Mouse (Mus musculus): ENCODE measurements around the gene Myh9. TPM values are rescaled to one million over a fixed set of nuclear protein-coding genes. Genes with fewer than 3 reads are reported as not detected.

Gene Myh9
- polyA plus RNA-seq, 1 experiment from 2014 or later, result 14.2 TPM

DNA sequence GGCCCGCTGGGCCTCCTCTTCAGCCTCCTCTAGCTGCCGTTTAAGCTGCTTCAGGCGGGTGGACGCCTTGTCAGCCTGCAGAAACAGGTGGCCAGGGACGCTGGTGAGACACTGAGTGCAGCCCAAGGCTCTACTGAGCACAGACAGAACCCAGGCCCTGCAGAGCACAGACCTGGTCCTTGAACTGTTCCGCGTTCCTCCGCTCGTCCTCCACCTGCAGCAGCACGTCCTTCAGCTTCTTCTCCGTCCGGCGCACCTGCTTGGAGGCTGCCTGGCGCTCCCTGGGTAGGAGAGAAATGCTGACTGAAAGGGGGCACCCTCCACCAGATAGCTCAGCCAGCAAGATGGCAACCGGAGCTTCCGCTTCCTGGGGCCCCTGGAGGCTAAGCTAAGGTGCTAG is 78.9 kb downstream of the Myh9 start:
- no peaks in the 10 kb centered on the region for H3K9me3 ChIP-seq
- H3K27ac ChIP-seq, result no peak overlapping the region
- H3K36me3 ChIP-seq (replicated peaks), result peaks cover 18% of the 10 kb centered on the region
- ATAC-seq (replicated peaks), result no peak
- WGBS, result 92% methylated on average over 16 of the region's 16 CpGs
- H3K4me1 ChIP-seq, result no peaks in the 10 kb centered on the region
- H3K4me2 ChIP-seq, result no peak overlapping the region
- no peak overlapping the region for H3K9ac ChIP-seq
- no peaks in the 10 kb centered on the region for H3K27me3 ChIP-seq (replicated peaks)
- H3K4me3 ChIP-seq, result no peak overlapping the region

DNA sequence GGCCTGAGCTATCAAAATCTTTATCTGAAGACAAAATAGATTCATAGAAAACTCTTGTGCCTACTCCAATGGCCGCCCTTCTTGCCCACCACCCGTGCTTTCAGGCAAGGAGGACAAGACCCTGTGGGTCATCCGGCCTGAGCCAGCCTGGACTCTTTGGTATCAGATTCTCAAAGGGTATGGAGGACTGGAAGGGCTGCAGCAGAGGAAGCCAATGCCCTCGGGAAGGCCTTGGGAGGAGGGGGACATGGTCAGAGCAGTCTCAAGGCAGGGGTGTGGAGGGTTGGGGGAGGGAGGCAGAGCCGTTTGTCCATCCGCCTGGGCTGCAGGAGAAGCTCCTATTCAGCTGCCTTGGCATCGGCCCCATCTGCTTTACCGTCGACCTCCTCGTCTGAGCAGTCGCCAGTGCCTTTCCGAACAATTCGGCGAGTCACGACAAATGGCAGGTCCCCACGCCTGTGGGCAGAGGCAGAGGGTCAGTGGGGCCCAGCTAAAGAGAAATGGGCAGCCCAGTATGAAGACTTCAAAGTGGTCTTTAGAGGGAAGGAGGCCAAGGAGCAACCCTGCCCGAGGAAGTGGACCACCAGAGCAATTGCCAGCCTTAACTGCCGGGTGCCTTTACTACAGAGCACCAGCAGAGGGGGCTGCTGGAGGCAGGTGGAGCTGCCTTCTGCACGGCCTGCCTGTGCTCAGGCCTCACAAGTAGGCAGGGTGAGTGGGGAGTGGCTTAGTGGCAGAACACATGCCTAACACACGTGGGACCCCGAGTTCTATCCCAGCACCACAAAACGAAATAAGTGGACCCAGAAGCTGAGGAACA is 80.2 kb downstream of the Myh9 start:
- Histone ChIP-seq H3K4me1 (no peaks in the 10 kb centered on the region), H3K36me3 (replicated peaks) (peaks cover 13% of the 10 kb centered on the region; the same call in 1 of the 2 replicates), H3K27me3 (replicated peaks) (no peaks in the 10 kb centered on the region), H3K4me2 (no peak overlapping the region), H3K9me3 (no peaks in the 10 kb centered on the region), H3K27ac (no peak overlapping the region), H3K4me3 (no peak overlapping the region), H3K9ac (no peak overlapping the region)
- ATAC-seq (replicated peaks), result no peak
- WGBS, result 81% methylated on average over 22 of the region's 22 CpGs

DNA sequence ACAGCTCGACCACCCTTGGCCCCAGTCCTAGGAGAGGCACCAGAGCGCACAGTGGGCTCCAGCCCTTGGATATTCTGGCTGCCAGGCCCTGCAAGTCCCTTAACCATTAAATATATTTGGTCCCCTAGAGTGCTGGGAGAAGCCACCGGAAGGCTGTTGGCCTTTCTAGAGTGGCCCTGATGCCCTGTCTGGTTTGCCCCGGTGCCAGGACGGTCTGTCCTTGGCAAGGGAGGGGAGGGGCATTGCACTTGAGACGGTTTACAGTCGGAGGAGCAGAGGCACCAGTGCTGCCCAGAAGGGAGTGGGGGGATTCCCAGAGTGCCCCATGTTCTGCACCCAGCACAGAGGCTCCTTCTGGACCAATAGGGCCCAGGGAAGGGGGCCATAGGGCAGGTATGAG is 80.9 kb downstream of the Myh9 start:
- Histone ChIP-seq H3K36me3 (replicated peaks) (peaks cover 13% of the 10 kb centered on the region; the same call in 1 of the 2 replicates), H3K4me3 (no peak overlapping the region), H3K4me1 (no peaks in the 10 kb centered on the region), H3K27ac (no peak overlapping the region), H3K4me2 (no peak overlapping the region), H3K27me3 (replicated peaks) (no peaks in the 10 kb centered on the region), H3K9me3 (no peaks in the 10 kb centered on the region), H3K9ac (no peak overlapping the region)
- no peak for ATAC-seq (replicated peaks)
- WGBS, result 96% methylated on average over 7 of the region's 7 CpGs

- Histone ChIP-seq H3K9me3 (no peaks in the 10 kb centered on the region), H3K9ac (no peak overlapping the region), H3K27me3 (replicated peaks) (no peaks in the 10 kb centered on the region), H3K4me1 (no peaks in the 10 kb centered on the region), H3K36me3 (replicated peaks) (peaks cover 6% of the 10 kb centered on the region; the same call in 1 of the 2 replicates), H3K4me3 (no peak overlapping the region), H3K4me2 (no peak overlapping the region), H3K27ac (no peak overlapping the region)
- no peak for ATAC-seq (replicated peaks)
- WGBS, result 95% methylated on average over 16 of the region's 16 CpGs
Measured at GRCm38 (mm10) chr15:77760037-77760436, 81.9 kb downstream of the Myh9 start.

- ATAC-seq (replicated peaks), result no peak
- Histone ChIP-seq H3K27ac (no peak overlapping the region), H3K4me1 (no peaks in the 10 kb centered on the region), H3K36me3 (replicated peaks) (peaks cover 5% of the 10 kb centered on the region; the same call in 1 of the 2 replicates), H3K27me3 (replicated peaks) (no peaks in the 10 kb centered on the region), H3K4me2 (no peak overlapping the region), H3K4me3 (no peak overlapping the region), H3K9me3 (no peaks in the 10 kb centered on the region), H3K9ac (no peak overlapping the region)
- WGBS, result 86% methylated on average over 4 of the region's 4 CpGs
Measured at GRCm38 (mm10) chr15:77757586-77758226, 84.3 kb downstream of the Myh9 start.

GRCm38 (mm10) chr15:77756848-77757247 is 85.1 kb downstream of the Myh9 start, which contains the start of gene Apol8:
Gene Apol8, minus strand, starts transcription at chr15:77757003.
- no peak within 1 kb of the TSS for H3K4me2 ChIP-seq
- no peak within 1 kb of the TSS for H3K4me3 ChIP-seq
- 10% methylated on average over 9 of the region's 9 CpGs for WGBS
- H3K9me3 ChIP-seq, result no peaks in the 10 kb centered on the region
- H3K27me3 ChIP-seq (replicated peaks), result no peaks in the 10 kb centered on the region
- H3K36me3 ChIP-seq (replicated peaks), result no peaks in the 10 kb centered on the region; the same call in 1 of the 2 replicates
- H3K27ac ChIP-seq, result no peak within 1 kb of the TSS
- no peak for ATAC-seq (replicated peaks)
- H3K4me1 ChIP-seq, result no peaks in the 10 kb centered on the region
- H3K9ac ChIP-seq, result no peak within 1 kb of the TSS

DNA sequence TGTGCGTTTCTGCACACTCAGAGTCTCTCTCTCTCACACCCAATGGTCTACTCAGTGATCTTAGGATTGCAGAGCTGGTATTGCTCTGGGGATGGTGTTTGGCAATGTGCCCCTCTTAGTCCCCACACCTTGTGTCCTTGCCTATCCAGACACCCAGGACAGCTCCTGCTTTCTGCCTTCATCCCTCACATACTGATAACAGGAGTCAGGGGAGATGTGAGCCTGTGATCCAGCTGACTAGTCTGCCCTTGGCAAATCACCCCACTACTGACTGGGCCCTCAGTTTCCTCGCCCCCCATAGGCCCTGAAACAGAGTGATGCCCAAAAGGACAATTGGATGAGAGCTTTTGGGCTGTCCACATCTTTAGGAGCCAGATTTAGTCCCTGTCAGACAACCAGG is 85.9 kb downstream of the Myh9 start:
- ATAC-seq (replicated peaks), result no peak
- 67% methylated on average over 2 of the region's 2 CpGs for WGBS
- no peak overlapping the region for H3K4me2 ChIP-seq
- H3K4me1 ChIP-seq, result no peaks in the 10 kb centered on the region
- H3K36me3 ChIP-seq (replicated peaks), result no peaks in the 10 kb centered on the region; the same call in 1 of the 2 replicates
- no peaks in the 10 kb centered on the region for H3K9me3 ChIP-seq
- H3K9ac ChIP-seq, result no peak overlapping the region
- no peaks in the 10 kb centered on the region for H3K27me3 ChIP-seq (replicated peaks)
- H3K27ac ChIP-seq, result no peak overlapping the region
- H3K4me3 ChIP-seq, result no peak overlapping the region

DNA sequence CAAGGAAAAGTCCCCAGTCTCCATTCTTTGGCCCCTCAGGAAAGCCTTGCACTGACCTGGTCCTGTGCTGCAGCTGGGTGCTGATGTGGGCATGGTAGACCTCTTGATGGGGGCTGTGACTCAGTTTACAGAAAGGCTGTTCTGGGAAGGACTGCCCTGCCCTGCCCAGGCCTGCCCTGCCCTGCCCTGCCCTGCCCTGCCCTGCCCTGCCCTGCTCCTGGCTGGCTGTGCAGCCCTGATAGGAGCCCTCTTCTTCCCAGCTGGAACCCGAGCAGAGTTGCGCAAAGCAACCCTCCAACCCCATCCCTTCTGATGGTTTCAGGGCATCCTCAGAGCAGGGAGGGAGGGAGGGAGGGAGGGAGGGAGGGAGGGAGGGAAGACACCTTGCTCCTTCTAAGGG is 86.8 kb downstream of the Myh9 start:
- no peaks in the 10 kb centered on the region for H3K27me3 ChIP-seq (replicated peaks)
- WGBS, result 65% methylated on average over 2 of the region's 2 CpGs
- ATAC-seq (replicated peaks), result no peak

GRCm38 (mm10) chr15:77752443-77752842 is 89.5 kb downstream of the Myh9 start:
- WGBS, result 51% methylated on average over 11 of the region's 11 CpGs
- Histone ChIP-seq H3K36me3 (replicated peaks) (no peaks in the 10 kb centered on the region), H3K4me1 (no peaks in the 10 kb centered on the region), H3K27ac (no peak overlapping the region), H3K9me3 (no peaks in the 10 kb centered on the region), H3K9ac (no peak overlapping the region), H3K27me3 (replicated peaks) (no peaks in the 10 kb centered on the region), H3K4me2 (no peak overlapping the region), H3K4me3 (no peak overlapping the region)
- ATAC-seq (replicated peaks), result no peak

More for the DNA sequence above, 86.8 kb downstream of the Myh9 start:
- no peak overlapping the region for H3K4me3 ChIP-seq
- no peak overlapping the region for H3K9ac ChIP-seq
- H3K36me3 ChIP-seq (replicated peaks), result no peaks in the 10 kb centered on the region
- H3K4me2 ChIP-seq, result no peak overlapping the region
- no peaks in the 10 kb centered on the region for H3K9me3 ChIP-seq
- no peak overlapping the region for H3K27ac ChIP-seq
- no peaks in the 10 kb centered on the region for H3K4me1 ChIP-seq

- Histone ChIP-seq H3K4me1 (no peaks in the 10 kb centered on the region), H3K4me2 (no peak overlapping the region), H3K9ac (no peak overlapping the region), H3K27ac (no peak overlapping the region), H3K36me3 (replicated peaks) (no peaks in the 10 kb centered on the region), H3K27me3 (replicated peaks) (no peaks in the 10 kb centered on the region), H3K4me3 (no peak overlapping the region), H3K9me3 (no peaks in the 10 kb centered on the region)
- 35% methylated on average over 1 of the region's 1 CpGs for WGBS
- ATAC-seq (replicated peaks), result no peak
Measured at GRCm38 (mm10) chr15:77750461-77750860, 91.5 kb downstream of the Myh9 start.

GRCm38 (mm10) chr15:77749717-77750116 is 92.3 kb downstream of the Myh9 start:
- Histone ChIP-seq H3K4me1 (no peaks in the 10 kb centered on the region), H3K4me2 (no peak overlapping the region), H3K4me3 (no peak overlapping the region), H3K9me3 (no peaks in the 10 kb centered on the region), H3K27ac (no peak overlapping the region), H3K36me3 (replicated peaks) (no peaks in the 10 kb centered on the region), H3K9ac (no peak overlapping the region), H3K27me3 (replicated peaks) (no peaks in the 10 kb centered on the region)
- no peak for ATAC-seq (replicated peaks)
- 93% methylated on average over 10 of the region's 10 CpGs for WGBS

- Histone ChIP-seq H3K27ac (no peak overlapping the region), H3K9me3 (no peaks in the 10 kb centered on the region), H3K27me3 (replicated peaks) (no peaks in the 10 kb centered on the region), H3K4me3 (no peak overlapping the region), H3K9ac (no peak overlapping the region), H3K4me1 (no peaks in the 10 kb centered on the region), H3K36me3 (replicated peaks) (no peaks in the 10 kb centered on the region), H3K4me2 (no peak overlapping the region)
- ATAC-seq (replicated peaks), result no peak
- 90% methylated on average over 3 of the region's 3 CpGs for WGBS
Measured at GRCm38 (mm10) chr15:77748414-77748813, 93.6 kb downstream of the Myh9 start.

All from midbrain, embryonic 15.5 days (tissue).